Mouse (Mus musculus) A20 (cell line): ENCODE measurements at regions not wholly inside any gene's neighbourhood (a gene's known extent, or its start where the extent isn't known, plus 50 kb on each side); places are given as distances from the start of the nearest gene placed in this dataset.

Experiments used
- DNase-seq: peaks from one replicate; pipeline ENCODE4 v3.0.0-alpha.2; 2011; ENCODE audit warnings: low read depth, low spot score

GRCm38 (mm10) chr5:54543556-54544061, 545.3 kb downstream of the Stim2 start:
- no peak for DNase-seq

DNA sequence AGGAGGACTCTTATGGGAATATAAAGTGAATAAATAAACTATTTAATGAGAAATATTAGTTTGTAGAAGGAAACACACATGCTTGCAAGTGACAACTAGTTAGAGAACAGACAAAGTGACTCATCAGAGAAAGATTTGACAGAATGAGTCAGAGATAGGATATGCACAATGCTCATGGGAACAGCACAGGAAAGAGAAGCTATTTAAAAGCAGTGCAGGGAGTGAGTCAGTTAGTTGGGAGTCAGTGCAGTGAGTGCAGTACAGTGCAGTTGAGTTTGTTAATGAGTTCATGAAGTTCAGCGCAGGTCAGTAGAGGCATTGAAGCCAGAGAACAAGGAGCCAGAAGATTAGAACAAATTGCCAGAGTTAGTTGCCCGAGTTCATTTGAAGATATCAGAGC, 580.2 kb downstream of the Stim2 start:
- no peak for DNase-seq

GRCm38 (mm10) chr5:54579458-54579857, 581.2 kb downstream of the Stim2 start:
- DNase-seq = no peak

GRCm38 (mm10) chr5:54582175-54582574, 583.9 kb downstream of the Stim2 start:
- no peak for DNase-seq

DNA sequence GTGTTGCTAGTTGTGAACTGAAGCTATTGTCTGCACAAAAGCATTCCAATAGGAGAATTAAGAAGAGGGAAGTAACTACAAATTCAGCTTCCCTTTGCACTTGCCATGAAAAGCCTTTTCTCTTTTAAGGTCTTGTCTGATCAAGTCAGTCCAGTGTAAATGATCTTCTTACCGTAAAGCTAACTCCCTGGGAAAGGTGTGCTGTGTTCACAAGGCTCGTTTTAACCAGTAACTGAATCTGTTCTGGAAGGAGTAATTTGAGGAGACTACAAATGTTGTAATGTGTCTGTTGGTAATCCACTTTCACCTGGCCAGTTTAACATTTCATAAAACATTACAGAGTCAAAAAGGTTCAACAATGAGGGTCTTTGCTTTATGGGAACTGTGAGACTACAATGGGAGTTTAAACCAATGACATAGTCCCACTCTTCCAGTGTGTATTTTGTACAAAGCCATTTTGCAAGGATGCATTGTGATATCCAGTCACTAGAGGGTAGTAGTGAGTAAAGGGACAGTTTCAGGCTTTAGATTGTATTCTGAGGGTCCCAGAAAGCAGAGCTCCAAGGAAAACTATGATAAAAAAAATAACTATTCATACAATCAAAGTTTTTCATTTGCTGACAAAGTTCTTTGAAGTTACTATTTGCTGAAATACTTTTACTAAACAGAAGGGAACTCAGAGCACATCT, 590.2 kb downstream of the Stim2 start:
- peak; percentile 4 for DNase-seq

- no peak for DNase-seq
These were observed 612.7 kb downstream of the Stim2 start for GRCm38 (mm10) chr5:54610957-54611356.

DNA sequence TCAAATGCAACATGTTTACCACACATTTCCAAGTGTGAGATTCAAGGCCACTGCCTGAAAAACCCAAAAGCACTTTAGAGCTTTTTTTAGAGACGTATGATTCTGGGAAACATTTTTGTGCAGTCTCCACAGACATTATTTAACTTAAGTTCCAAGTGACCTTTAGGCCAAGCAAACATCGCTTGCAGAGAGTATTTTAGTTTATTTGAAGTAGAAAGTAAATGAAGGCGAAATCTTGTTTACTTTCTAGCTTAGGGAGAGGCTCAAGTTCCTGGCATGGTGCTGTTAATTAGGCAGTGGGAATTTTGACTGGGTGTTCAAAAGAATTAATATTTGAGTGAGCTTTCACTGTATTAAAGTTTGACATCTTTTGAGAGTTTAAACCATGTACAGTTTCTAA, 624.4 kb downstream of the Stim2 start:
- DNase-seq = no peak

GRCm38 (mm10) chr5:54632281-54632680, 634.0 kb downstream of the Stim2 start:
- no peak for DNase-seq
